Mouse (Mus musculus): ENCODE results near the gene Smcp. TPM values are rescaled to one million over a fixed set of nuclear protein-coding genes. Genes with fewer than 3 reads are reported as not detected.

Gene Smcp
- polyA plus RNA-seq (2011; ENCODE audit: insufficient read length, low read depth, missing spikeins) = not detected in 2 replicates

DNA sequence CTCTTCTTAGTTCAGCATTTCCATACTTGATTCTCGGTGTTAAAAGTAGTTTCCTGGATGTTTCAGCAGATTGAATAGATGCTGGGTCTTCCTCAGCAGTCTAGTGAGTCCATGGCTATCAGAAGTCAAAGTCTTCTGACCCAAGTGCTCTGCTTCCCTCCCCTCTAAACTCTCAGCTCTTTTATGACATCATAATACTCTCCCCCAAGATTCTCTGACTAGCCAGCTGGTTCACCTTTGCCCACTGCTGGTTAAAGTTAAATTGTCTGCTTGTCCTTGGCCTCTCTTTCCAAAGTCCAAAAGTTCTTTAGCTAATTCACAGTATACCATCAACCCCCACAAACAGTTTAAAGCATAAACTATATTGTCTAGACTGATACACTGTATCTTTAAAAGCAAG is at the start of gene Smcp:
Gene Smcp (minus strand): TSS at position 140 of the 400 bp plus-strand sequence.
- Histone ChIP-seq H3K4me1 (ENCODE audit: control insufficient read depth, insufficient read depth, low read length) (no peaks in the 10 kb centered on the region), H3K27ac (ENCODE audit: insufficient read depth, low read length) (no peak within 1 kb of the TSS), H3K4me3 (ENCODE audit: insufficient read depth, low read length) (no peak within 1 kb of the TSS)
- TF ChIP-seq POLR2A (IDR thresholded peaks at IDR 0.05; ENCODE audit: low read depth, low read length) = no peak
- TF ChIP-seq CTCF (IDR thresholded peaks at IDR 0.05; ENCODE audit: borderline replicate concordance, insufficient read depth, low read length) = no peak

DNA sequence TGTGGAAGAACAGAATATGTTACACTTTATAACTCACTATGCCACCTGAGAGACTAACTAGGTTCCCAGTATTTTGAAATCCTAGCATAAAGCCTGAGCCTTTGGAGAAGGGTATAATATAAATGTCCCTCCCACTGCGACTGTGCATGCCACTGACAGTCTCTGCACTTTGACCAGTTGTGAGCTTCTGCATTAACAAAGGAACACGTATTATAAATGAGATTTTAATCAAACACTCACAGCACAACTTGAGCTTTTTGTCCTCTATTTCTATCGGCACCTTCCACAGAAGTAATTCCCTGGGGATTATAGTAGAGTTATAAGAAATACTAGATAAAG is 49.8 kb upstream of the Smcp start:
- H3K27ac ChIP-seq (ENCODE audit: insufficient read depth, low read length) = no peak overlapping the region
- H3K4me1 ChIP-seq (ENCODE audit: control insufficient read depth, insufficient read depth, low read length) = no peaks in the 10 kb centered on the region
- TF ChIP-seq POLR2A (IDR thresholded peaks at IDR 0.05; ENCODE audit: low read depth, low read length) (no peak), CTCF (IDR thresholded peaks at IDR 0.05; ENCODE audit: borderline replicate concordance, insufficient read depth, low read length) (no peak)
- H3K4me3 ChIP-seq (ENCODE audit: insufficient read depth, low read length) = no peak overlapping the region

DNA sequence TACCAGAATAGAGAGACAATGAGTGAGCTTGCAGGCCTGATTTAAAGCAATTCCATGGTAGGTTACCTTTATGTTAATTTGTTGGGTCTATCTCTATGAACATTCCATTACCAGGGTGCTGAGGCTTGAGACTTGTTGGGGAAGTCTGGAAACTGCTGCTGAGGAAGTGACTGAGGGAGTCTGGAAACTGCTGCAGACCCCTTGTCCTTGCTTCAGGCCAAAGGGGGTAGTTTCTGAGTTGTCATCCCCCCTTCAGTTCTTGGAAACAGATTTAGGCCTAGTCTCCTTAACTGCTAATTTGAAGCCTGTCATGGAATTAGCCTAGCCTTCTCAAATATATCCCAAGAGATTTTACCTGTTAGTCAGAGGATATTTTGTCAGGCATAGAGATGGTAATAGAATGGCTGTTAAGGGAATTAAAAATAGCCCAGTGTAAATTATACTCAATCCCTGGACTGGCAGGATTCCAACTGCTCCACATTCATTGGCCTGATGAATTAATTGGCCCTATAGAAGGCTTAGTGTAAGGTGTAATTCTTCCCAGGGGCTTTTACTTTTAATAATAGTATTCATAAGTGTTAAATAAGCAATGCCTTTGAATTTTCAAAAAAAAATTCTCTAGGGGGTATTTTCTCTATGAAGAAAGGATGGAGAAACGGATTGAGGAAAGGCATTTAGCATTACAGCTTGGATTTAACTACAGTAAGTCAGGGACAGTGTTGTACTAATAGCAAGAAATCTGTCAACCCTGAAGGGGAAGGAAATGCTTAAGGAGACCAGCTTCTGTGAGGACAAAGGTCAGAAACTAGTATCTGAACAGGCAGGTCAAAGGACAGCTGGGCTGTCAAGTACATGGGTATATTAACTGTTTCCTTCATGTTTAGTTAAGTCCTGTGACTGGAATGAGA is 49.2 kb upstream of the Smcp start:
- no peaks in the 10 kb centered on the region for H3K4me1 ChIP-seq (ENCODE audit: control insufficient read depth, insufficient read depth, low read length)

DNA sequence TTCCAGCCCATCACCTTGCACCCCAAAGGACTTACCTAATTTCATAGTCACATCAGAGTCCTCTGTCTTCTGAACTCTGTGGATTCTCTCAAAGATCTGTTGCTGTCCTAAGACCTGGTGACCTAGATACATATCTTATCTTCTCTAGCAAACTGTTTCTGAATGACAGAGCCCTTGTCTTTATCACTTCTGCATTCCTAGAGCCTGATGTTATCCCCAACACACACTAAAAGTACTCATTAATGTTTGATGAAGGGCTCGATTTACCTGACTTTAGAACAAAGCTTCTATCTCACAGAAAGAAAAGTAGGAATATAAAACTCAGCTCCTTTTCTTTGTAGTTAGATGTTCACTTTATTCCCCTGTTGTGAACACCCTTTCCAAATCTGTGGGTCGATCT is 32.8 kb upstream of the Smcp start, which contains the start of gene Lce6a:
Gene Lce6a (minus strand): TSS at position 101 of the 400 bp plus-strand sequence.
- Histone ChIP-seq H3K4me1 (ENCODE audit: control insufficient read depth, insufficient read depth, low read length) (no peaks in the 10 kb centered on the region), H3K27ac (ENCODE audit: insufficient read depth, low read length) (no peak within 1 kb of the TSS), H3K4me3 (ENCODE audit: insufficient read depth, low read length) (no peak within 1 kb of the TSS)
- no peak for TF ChIP-seq CTCF (IDR thresholded peaks at IDR 0.05; ENCODE audit: borderline replicate concordance, insufficient read depth, low read length)
- TF ChIP-seq POLR2A (IDR thresholded peaks at IDR 0.05; ENCODE audit: low read depth, low read length) = no peak

More for the DNA sequence above, 49.2 kb upstream of the Smcp start:
- no peak overlapping the region for H3K4me3 ChIP-seq (ENCODE audit: insufficient read depth, low read length)
- no peak overlapping the region for H3K27ac ChIP-seq (ENCODE audit: insufficient read depth, low read length)
- no peak for TF ChIP-seq POLR2A (IDR thresholded peaks at IDR 0.05; ENCODE audit: low read depth, low read length)
- TF ChIP-seq CTCF (IDR thresholded peaks at IDR 0.05; ENCODE audit: borderline replicate concordance, insufficient read depth, low read length) = no peak

DNA sequence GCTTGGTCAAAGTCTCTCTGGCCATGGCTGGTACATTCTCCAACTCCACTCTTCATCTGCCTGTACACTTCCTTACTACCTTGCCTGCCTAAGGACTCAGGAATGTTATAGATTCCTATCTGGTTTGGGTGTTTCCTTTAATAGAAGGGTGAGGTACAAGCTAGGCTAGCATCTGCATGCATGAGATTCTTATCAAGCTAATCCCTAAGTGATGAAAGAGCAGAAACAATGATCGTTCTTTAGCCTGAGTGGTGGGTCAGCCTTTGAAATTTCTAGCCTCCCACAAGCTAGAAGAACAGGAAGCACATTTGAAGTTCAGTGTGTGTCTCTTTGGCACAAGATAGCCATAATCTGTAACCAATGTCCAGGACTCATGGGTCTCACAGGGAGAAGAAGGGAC is 21.0 kb upstream of the Smcp start:
- peak overlapping the region; percentile 18; the same call in 1 of the 2 replicates for H3K27ac ChIP-seq (ENCODE audit: insufficient read depth, low read length)
- H3K4me1 ChIP-seq (ENCODE audit: control insufficient read depth, insufficient read depth, low read length) = no peaks in the 10 kb centered on the region; the same call in 1 of the 2 replicates
- TF ChIP-seq CTCF (IDR thresholded peaks at IDR 0.05; ENCODE audit: borderline replicate concordance, insufficient read depth, low read length) = no peak
- TF ChIP-seq POLR2A (IDR thresholded peaks at IDR 0.05; ENCODE audit: low read depth, low read length) = no peak
- no peak overlapping the region for H3K4me3 ChIP-seq (ENCODE audit: insufficient read depth, low read length)

DNA sequence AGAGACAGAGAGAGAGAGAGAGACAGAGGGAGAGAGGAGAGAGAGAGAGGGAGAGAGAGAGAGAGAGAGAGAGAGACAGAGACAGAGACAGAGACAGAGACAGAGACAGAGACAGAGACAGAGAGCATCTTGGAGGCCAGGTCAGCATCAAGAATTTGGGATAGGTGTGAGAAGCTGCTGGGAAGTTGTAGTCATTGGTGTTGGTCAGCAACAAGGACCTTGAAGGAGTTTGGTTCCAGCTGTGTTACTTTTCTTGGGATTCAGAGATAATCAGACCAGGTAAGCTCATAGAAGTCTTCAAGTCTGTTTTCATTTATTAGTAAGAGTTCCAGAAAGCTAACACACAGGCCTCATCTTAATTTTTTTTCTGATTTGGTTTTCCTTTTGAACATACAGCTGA is 18.6 kb upstream of the Smcp start, which contains the start of gene 2210017I01Rik:
Gene 2210017I01Rik (minus strand): TSS at position 101 of the 400 bp plus-strand sequence.
- no peaks in the 10 kb centered on the region; the same call in 1 of the 2 replicates for H3K4me1 ChIP-seq (ENCODE audit: control insufficient read depth, insufficient read depth, low read length)
- H3K27ac ChIP-seq (ENCODE audit: insufficient read depth, low read length) = no peak within 1 kb of the TSS
- H3K4me3 ChIP-seq (ENCODE audit: insufficient read depth, low read length) = no peak within 1 kb of the TSS
- TF ChIP-seq POLR2A (IDR thresholded peaks at IDR 0.05; ENCODE audit: low read depth, low read length) (no peak), CTCF (IDR thresholded peaks at IDR 0.05; ENCODE audit: borderline replicate concordance, insufficient read depth, low read length) (no peak)

DNA sequence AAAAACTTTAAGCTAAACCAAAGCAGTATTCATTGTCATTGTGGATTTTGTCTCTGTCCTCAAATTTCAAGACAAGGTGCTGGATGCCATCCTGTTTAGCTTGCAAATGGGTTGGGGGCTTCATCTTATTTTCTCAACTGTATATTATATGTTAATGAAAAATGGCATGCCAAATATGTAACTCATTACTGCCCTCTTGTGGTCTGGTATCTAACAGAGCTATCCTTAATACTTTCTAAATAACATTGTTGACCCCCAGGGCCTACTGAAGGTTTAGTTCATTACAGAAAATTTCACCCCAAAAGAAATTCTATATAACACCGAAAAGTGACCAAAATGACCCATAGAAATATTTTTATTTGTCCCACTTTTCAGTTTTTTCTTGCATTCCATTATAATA is 13.4 kb upstream of the Smcp start:
- H3K4me3 ChIP-seq (ENCODE audit: insufficient read depth, low read length) = no peak overlapping the region
- TF ChIP-seq POLR2A (IDR thresholded peaks at IDR 0.05; ENCODE audit: low read depth, low read length) (no peak), CTCF (IDR thresholded peaks at IDR 0.05; ENCODE audit: borderline replicate concordance, insufficient read depth, low read length) (no peak)

DNA sequence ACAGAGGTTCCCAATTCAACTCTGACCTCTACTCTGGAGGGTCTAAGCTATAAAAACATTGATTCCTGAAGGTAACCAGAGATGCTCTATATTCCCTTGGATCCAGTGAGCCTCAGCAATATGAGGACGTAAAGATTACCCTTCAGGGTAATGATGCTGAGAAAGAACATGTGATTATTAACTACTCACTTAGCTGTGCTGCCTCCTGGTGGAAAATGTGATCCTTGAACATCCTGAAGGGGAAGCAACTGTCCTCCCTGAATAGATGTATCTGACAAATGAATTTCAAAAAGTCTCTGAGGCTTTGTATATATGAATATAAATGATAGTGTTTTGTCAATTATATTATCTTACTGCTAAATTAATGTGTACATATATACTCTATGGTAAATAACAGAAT is 11.7 kb upstream of the Smcp start:
- H3K4me3 ChIP-seq (ENCODE audit: insufficient read depth, low read length) = no peak overlapping the region
- TF ChIP-seq POLR2A (IDR thresholded peaks at IDR 0.05; ENCODE audit: low read depth, low read length) = no peak
- TF ChIP-seq CTCF (IDR thresholded peaks at IDR 0.05; ENCODE audit: borderline replicate concordance, insufficient read depth, low read length) = no peak
- H3K4me1 ChIP-seq (ENCODE audit: control insufficient read depth, insufficient read depth, low read length) = no peaks in the 10 kb centered on the region
- H3K27ac ChIP-seq (ENCODE audit: insufficient read depth, low read length) = no peak overlapping the region

More for the DNA sequence above, 13.4 kb upstream of the Smcp start:
- Histone ChIP-seq H3K27ac (ENCODE audit: insufficient read depth, low read length) (no peak overlapping the region), H3K4me1 (ENCODE audit: control insufficient read depth, insufficient read depth, low read length) (no peaks in the 10 kb centered on the region)

DNA sequence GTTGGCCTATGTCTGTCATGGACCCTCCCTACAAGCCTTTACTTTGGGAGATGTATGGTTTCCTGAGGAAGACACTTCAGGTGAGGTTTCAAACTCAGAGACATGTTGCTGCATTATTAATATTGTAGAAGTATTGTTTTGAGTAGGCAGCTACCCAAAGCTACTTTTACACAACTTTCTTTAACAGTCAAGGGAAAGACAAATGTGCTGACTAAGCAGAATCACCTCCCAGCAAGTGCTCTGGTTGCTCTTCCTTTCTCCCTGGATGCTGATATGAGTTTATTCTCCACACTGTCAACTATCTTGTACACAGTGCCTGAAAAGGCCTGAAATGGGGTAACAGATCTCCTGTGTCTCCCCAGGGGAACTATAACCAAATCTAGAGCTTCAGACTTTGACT is 11.2 kb upstream of the Smcp start:
- Histone ChIP-seq H3K4me3 (ENCODE audit: insufficient read depth, low read length) (no peak overlapping the region), H3K4me1 (ENCODE audit: control insufficient read depth, insufficient read depth, low read length) (no peaks in the 10 kb centered on the region), H3K27ac (ENCODE audit: insufficient read depth, low read length) (no peak overlapping the region)
- TF ChIP-seq POLR2A (IDR thresholded peaks at IDR 0.05; ENCODE audit: low read depth, low read length) = no peak
- TF ChIP-seq CTCF (IDR thresholded peaks at IDR 0.05; ENCODE audit: borderline replicate concordance, insufficient read depth, low read length) = no peak

DNA sequence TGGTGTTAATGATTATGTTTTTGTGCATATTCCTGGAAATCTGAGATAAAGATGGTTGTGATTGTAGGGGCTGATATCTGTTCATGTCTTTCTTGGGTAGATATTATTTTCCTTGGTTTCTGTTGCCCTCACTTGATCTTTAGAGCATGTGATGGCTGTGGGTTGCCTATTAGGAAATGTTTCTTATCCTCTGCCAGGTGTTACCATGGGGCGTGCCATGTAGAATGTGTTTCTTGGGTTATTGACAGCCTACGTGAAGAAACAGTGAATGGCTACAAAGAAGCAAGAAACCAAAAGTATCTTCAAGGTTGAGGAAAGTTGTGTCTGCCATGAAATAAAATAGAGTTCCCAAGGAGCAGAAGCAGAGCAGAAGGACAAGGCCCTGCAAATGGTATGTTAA is 9.6 kb upstream of the Smcp start:
- TF ChIP-seq POLR2A (IDR thresholded peaks at IDR 0.05; ENCODE audit: low read depth, low read length) (no peak), CTCF (IDR thresholded peaks at IDR 0.05; ENCODE audit: borderline replicate concordance, insufficient read depth, low read length) (no peak)
- H3K27ac ChIP-seq (ENCODE audit: insufficient read depth, low read length) = no peak overlapping the region
- H3K4me3 ChIP-seq (ENCODE audit: insufficient read depth, low read length) = no peak overlapping the region
- H3K4me1 ChIP-seq (ENCODE audit: control insufficient read depth, insufficient read depth, low read length) = no peaks in the 10 kb centered on the region
